ENCODE assay signal across 23 mouse cellular contexts in genomic region chr4:151495276-151495882, GRCm38 (mm10).
A peak's percentile ranks its signal among the peaks of the same experiment; 100 is the strongest.
DNase-seq lines count a peak whose midpoint lies in the region; ATAC-seq lines count a peak whose summit lies in the region.
"Had no signal": no experiment of that assay in that cellular context is flagged by ENCODE, and none has a peak within 500 bp of the region (broad histone marks: within the 10 kb centered on the region; RNA-seq: fewer than 3 reads in every experiment).

No protein-coding gene starts in this region.

- no peaks in the 10 kb centered on the region for H3K36me3 ChIP-seq in kidney, embryonic 15.5 days
- H3K36me3 ChIP-seq: heart, embryonic 15.5 days; limb, embryonic 13.5 days; liver, embryonic 13.5 days; midbrain, embryonic 12.5 days had no signal

- no peaks in the 10 kb centered on the region; the same call in 1 of the 2 replicates for H3K9me3 ChIP-seq in kidney, embryonic 15.5 days (replicated peaks)
- H3K9me3 ChIP-seq: heart, embryonic 15.5 days had no signal

- peak; percentile 9 for DNase-seq in ZHBTc4 (ENCODE audit: low read depth, low spot score)
- DNase-seq in kidney, adult 11 months: peak; percentile 17
- DNase-seq in kidney, postnatal 36 days: peak; percentile 24 to 61
- no peak for DNase-seq in B cell, adult 2 months
- no peak for DNase-seq in adrenal gland, adult (ENCODE audit: inconsistent age in 2 of 2, low spot score in 1 of 2)
- DNase-seq in spleen, adult 12 weeks (ENCODE audit: low spot score): no peak
- no peak for DNase-seq in cerebellum, postnatal 25 days
- DNase-seq: cerebellum, adult 11 months; cerebellum, postnatal 10 days; forebrain, postnatal 0 days; gastrocnemius, postnatal 36 days; heart, postnatal 36 days; liver, embryonic 13.5 days; lung, embryonic 14.5 days; right cerebral cortex, postnatal 25 days; thymus, postnatal 36 days had no signal

- peak; percentile 46; the same call in 1 of the 2 replicates for ATAC-seq in kidney, embryonic 15.5 days (replicated peaks; ENCODE audit: low FRiP score)
- ATAC-seq: CD4-positive, CD25-positive, alpha-beta regulatory T cell, adult 4 months; forebrain, postnatal 0 days; inflammation-experienced regulatory T-cells, adult 6 months had no signal

- H3K27me3 ChIP-seq in kidney, embryonic 15.5 days: peaks cover 4% of the 10 kb centered on the region; the same call in 1 of the 2 replicates
- H3K27me3 ChIP-seq: heart, embryonic 15.5 days; limb, embryonic 13.5 days; liver, embryonic 13.5 days; midbrain, embryonic 12.5 days had no signal

- H3K4me3 ChIP-seq in kidney, embryonic 15.5 days (replicated peaks): no peak overlapping the region
- H3K4me3 ChIP-seq: heart, embryonic 15.5 days; limb, embryonic 13.5 days; liver, embryonic 13.5 days; midbrain, embryonic 12.5 days had no signal

- no peak overlapping the region for H3K9ac ChIP-seq in kidney, embryonic 15.5 days
- H3K9ac ChIP-seq: forebrain, postnatal 0 days; heart, embryonic 15.5 days; hindbrain, embryonic 14.5 days; limb, embryonic 13.5 days; liver, embryonic 13.5 days; lung, embryonic 14.5 days; midbrain, embryonic 12.5 days had no signal

- H3K27ac ChIP-seq in kidney, embryonic 15.5 days: no peak overlapping the region; the same call in 1 of the 2 replicates
- H3K27ac ChIP-seq: heart, embryonic 15.5 days; hindbrain, embryonic 14.5 days; limb, embryonic 13.5 days; liver, embryonic 13.5 days; midbrain, embryonic 12.5 days had no signal

- 19% methylated on average over 11 of the region's 11 CpGs for WGBS in kidney, embryonic 15.5 days

- H3K4me2 ChIP-seq in kidney, embryonic 15.5 days: no peak overlapping the region
- H3K4me2 ChIP-seq: heart, embryonic 15.5 days; hindbrain, embryonic 14.5 days; limb, embryonic 13.5 days; liver, embryonic 13.5 days; lung, embryonic 14.5 days; midbrain, embryonic 12.5 days had no signal

- peaks cover 28% of the 10 kb centered on the region for H3K4me1 ChIP-seq in kidney, embryonic 15.5 days
- H3K4me1 ChIP-seq: heart, embryonic 15.5 days; liver, embryonic 13.5 days; midbrain, embryonic 12.5 days had no signal

Comparison
In these comparisons a context has a peak if more than half of its experiments do, and no peak if none do; other contexts are left out.
1. DNase-seq: peak in ZHBTc4 (single experiment), kidney, adult 11 months (single experiment) and kidney, postnatal 36 days (2 of 2); none in B cell, adult 2 months (0 of 2), adrenal gland, adult (0 of 2), spleen, adult 12 weeks (single experiment) and cerebellum, postnatal 25 days (0 of 2).